Mouse (Mus musculus): ENCODE measurements at regions not wholly inside any gene's neighbourhood (a gene's known extent, or its start where the extent isn't known, plus 50 kb on each side); places are given as distances from the start of the nearest gene placed in this dataset.

DNA sequence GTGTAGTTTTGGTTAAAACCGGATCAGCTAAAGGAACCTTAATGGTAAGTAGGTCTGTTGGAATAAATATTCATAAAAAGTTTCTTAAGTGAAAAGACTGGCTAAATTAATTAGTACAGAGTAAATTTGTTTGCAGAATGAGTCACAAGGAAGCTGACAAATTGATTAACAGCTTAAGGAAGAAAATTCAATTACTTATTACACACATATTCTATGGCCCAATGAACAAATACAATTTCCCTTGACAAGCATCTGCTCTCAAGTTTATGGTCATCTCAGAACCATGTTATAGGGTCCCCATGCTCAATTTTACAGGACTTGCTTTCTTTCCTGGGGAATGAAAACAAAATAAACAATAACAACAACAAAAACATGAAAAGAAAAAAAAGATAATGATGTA is 231.4 kb upstream of the Frg1 start:
- DNase-seq (ENCODE audit: low spot score in 2 of 2) = no peak

DNA sequence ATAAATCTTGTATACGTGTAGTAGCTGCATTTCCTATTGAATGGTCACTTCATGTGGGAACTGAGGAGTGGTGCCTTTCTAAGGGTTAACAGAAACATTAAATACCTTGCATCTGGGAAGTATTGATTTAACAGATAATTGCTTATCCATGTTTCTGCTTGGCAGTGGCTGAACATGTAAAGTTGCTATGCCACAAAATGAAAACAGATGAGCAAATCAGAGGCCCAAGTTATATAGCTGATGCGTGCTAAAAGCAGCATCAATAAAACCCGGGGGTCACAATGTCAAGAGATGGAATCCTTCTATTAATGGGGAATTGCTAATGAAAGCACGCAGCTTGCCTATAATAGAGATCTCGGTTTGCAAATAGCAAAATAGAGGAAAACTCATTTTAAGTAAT is 227.8 kb upstream of the Frg1 start:
- no peak for DNase-seq (ENCODE audit: low spot score in 2 of 2)

DNA sequence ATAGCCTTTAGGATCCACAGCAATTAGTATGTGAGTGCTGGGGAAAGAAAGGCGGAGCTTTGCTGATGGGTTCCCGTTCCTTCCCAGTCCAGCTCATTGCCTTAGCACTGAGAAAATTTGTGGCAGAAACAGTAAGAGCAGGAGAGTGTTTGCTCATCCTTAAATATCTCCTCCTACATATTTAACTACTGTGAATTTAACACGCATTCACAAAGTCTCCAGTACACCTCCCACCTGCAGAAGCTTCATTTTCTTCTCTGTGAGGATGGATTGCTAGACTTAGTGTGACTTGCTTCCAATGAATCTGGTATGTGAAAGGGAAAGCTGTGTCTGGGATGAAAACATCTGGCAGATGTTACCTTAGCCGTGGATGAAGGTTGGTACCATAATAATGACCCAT is 207.0 kb upstream of the Frg1 start:
- DNase-seq (ENCODE audit: low spot score in 2 of 2) = no peak

DNA sequence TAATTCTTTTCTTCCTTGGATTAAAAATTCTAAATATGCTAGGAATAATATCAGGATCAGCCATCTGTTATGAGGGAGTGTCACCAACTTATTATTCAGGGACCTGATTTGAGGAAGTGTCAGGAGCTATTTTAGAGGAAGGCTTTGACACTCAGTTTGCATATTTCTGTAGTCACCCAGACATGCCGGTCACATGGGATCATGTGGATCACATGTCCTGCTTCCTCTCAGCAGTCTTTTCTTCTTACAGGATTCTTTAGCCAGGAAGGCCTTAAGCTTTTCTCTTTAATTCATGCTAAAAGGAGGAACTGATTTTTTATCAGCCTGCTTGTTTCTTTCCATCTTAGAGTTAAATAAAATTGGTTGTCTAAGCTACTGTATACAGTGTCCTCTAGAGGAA is 183.4 kb upstream of the Frg1 start:
- no peak for DNase-seq (ENCODE audit: low spot score in 2 of 2)

DNA sequence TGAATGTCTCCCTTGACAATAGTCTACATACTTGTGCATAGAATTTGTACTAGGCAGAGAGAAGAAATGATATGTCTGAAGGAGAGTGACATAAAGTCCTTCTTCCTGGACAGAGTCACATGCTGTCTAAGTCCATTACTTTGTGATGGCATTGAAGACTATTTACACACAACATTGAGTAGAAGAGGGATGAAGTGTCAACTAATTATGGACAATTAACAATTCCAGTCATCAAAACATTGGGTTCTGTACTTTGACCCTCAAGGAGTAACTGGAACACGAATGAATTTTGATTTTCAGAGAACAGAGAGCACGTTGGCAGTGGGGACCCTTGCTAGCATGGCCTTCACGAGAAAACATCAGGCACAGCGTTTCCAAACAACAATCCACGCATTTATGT is 177.6 kb upstream of the Frg1 start:
- no peak for DNase-seq (ENCODE audit: low spot score in 2 of 2)

DNA sequence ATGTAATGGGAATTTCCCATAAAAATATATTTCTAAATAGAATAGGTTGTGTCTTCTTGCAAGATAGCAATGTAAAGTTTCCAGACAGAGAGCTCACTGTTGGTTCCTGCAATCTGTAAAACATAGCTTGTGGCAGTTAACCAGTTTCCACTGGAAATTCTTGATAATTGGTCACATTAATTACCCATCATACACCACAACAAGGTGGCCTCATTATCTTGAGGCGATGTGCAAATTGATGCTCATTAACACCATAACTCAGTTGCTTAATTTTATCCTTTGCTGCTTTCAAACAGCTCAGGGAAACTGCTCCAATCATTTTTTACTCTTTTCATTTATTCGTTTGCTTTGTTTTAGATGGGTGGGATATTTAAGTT is 176.8 kb upstream of the Frg1 start:
- DNase-seq (ENCODE audit: low spot score in 2 of 2) = no peak

DNA sequence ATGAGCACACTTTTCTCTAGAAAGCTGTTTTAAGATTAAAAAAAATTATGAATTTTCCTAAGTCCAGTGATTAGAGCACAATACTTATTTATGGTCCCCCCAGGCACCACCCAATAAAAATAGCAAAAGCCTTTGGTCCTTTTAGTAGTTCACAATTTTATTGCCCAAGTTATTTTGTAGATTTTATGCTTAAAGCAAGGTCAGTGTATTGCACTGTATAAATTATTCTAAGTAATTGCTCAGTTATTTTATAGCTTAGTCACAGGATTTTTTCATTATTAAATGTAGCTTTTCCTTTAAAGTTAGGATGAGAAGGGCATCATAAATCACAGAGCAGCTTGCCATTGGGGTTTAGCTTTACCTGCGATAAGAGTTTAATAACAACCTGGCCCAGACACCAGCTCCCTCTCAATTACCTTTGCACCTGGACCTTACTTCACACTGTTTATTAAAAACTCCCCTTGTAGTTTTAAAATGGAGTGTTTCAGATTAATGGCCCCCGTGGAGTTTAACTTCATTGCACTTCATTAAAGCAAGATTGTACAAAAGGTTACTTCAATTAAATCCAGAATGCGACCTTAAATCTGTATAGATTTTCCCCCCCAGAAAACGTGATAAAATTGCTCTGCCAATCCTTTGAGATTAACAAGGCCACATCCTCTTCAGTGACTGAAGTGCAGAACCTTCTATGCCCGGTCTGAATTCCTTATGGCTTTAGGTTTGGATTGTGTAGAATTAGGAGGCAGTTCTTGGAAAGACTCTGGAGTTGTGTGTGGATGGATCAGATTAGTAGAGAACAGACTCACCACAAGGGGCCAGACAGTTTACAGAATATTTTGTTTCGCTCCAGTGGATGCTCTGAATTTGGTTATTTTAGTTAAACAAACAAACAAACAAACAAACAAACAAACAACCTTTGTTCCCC is 176.1 kb upstream of the Frg1 start:
- DNase-seq (ENCODE audit: low spot score in 2 of 2) = no peak

DNA sequence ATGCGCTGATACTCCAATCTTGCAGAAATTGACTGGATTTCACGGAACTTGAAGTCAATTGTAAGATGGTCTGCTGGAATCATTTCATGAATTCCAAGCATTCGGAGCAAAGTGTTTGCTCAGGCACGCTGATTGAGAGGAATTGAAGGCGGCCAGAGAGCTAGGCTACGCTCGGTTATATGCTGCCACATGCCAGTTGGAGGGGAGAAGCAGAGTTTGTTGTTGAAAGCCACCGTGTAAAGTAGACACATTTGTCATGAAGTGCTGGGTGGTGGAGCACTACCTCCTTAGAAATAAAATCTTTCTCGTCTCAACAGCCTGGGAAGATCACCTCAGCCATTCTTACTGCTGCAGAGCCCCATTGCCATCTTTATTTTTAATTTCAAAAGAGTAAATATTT is 175.3 kb upstream of the Frg1 start:
- DNase-seq (ENCODE audit: low spot score in 2 of 2) = no peak

DNA sequence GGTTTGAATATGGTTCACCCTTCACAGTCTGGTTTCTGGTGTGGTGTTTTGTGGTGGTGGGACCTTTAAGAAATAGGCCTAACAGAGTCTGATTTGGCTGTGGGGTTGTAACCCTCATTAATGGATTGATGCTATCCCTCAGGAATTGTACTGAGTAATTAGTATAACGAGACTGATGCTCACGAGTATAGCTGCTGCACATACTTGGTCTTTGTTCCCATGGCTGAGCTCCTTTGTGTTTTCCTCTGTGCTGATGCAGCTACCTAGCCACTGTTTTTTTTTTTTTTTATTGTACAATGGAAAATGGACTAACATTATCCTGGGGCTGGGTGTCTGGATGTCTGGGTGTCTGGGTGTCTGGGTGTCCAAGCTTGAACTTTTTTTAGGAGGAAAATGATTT is 171.3 kb upstream of the Frg1 start:
- DNase-seq (ENCODE audit: low spot score in 2 of 2) = no peak

DNA sequence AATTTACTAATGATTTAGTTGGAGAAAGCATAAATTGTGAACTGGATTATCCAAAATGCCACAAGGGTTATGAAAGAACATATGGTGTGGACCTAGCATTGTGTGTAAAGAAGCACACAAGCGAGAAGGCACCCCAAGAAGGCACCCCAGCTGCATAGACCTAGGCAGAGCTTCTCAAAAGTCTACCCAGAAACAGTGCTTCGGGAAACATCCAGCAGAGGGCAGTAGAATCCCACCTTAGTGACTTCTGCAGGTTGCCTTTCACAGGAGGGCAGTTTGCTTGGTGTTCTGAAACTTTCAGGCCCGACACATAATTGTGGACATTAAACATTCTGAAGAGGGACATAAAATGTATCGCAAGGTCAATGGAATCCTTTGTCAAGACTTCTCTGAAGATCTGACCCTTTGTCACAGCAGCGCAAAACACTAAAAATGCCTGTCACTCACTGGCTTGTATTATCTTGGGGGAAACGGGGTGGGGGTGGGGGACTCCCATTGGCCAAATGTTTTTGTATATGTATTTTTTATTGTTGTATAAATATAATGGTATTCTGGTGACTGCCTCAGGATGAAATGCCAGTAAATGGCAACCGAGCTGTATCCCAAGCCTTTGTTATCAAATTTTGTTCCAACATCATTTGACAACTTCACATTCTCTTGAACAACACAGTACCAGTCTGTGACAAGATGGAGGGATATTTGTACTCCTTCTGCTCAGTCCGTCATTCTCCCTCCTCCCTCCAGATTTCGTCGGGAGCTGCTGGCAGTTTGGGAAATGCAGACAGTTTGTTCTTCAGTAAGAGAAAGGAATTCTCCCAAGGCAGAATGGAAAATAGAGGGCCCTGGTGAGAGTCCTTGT is 156.4 kb upstream of the Frg1 start:
- peak; percentile 92 for DNase-seq (ENCODE audit: low spot score in 2 of 2)

DNA sequence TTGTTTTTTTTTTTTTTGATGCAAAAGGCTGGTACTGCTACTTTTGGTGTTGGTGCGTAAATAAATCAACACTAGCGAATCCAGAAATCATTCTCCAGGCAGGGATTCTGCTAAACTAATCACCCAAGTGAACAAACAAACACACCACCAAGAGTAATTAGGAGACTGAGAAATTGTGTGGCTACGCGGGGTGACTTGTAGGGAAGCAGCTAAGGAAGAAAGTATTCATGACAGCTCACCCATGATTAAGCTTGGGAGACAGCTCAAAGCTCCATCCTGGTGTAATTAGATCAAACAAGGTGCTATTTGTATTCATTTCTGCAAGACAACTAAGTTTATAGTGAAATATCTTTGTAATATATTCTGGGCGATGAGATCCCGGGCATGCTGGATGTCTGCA is 153.7 kb upstream of the Frg1 start:
- no peak for DNase-seq (ENCODE audit: low spot score in 2 of 2)

DNA sequence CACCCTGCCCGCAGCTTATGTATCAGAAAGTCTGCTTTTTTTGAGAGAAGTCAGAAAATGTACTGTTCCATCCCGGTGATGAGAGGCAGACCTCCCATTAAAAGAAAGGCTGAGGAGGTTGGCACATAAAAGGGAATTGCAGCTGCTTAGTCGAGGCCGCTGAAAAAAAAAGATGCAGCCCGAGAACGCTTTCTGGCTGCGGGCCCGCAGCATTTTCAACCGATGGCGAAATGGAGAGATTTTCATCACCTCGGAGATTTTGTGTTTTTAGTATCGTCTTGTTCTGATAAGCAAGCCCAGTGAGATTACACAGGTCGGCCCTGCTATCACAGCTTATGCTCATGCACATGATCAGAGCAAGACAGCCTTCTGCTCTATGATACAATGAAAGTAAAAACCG is 145.1 kb upstream of the Frg1 start:
- DNase-seq (ENCODE audit: low spot score in 2 of 2) = no peak

DNA sequence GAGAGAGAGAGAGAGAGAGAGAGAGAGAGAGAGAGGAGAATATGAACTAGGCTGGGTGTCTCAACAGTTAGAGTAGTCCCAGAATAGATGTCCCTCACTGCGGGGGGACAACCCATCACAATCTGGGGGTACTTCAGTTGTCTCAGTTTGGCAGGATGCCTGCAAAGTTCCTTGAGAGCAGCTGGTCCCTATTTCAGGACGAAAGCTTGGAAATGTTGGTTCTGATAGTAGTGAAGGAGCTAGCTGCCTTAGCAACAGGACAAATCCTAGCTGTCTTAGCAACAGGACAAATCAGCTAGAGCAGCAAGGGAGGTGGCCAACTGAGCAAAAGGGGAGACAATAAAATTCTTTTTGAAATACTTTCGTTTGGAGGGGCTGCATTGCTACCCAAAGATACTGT is 139.9 kb upstream of the Frg1 start:
- peak; percentile 18 to 30 for DNase-seq (ENCODE audit: low spot score in 2 of 2)

DNA sequence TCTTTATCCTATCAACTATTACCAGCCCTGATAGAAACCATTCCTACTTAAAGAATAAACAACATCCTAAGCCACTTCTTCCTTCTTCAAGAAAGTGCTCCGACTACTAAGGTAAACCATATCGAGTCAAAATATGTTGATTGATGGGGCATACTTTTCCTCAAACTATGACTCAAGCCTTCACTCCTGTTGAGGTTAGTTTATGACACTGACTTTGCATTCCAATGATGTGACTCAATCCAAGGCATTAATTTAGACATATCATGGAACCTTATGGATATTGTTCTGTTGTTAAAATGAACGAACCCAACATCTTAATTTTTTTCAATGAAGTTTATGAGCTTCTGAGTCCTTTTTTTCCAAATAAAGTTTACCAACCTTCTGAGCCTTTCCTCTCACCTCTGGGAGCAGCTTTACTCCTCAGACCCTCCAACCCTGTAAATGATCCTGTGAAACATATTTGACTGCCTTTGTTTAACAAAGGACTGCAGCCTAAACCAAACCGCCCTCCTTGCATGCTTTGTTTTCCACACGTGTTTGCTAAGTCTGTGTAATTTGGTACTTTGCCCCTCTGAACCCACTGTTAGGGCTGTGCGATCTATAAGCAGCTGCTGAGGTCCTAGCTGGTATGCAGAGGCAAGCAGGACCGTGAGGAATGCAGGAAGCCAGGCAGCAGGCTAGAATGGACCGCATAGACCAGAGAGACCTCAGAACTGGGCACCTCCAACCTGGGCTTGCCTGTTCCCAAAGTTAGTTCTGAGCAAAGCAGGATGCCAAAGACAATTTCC is 136.1 kb upstream of the Frg1 start:
- DNase-seq (ENCODE audit: low spot score in 2 of 2) = no peak

DNA sequence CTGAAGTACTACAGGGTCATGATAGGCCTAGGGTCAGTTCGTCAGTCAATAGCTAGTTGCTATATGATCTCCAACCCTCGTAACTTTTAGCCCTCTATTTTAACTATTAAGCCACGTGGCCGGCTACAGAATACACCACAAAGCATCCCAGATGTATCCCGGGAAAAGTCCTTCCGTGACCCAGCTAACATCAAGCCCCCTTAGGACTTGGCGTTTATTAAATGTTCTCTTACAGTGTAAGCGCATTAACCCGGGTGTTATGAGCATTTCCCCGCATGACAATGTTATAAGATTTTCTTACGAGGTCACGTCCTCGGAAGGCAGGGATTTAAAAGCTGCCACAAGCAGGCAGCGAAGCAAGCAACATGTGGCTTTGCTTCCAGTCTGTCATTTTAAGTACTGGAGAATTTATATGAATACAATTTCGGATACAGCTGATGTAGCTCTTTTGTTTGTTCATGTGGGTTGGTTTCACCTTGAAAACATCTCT is 135.1 kb upstream of the Frg1 start:
- DNase-seq (ENCODE audit: low spot score in 2 of 2) = no peak

DNA sequence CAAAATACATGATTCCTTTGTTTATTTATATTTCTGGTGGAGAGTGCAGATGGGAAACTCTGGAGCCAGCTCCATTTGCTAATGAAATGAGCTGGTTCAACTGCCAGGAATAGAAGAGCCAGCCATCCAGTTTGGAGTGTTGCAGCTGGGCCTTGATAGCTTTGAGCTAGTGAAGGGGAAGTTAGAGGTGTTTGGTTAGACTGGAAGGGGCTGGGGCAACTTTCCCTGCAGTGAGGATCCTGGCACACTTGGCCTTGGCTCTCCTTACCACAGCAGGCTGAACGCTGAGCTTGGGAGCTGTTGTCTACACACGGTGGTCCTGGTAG is 133.2 kb upstream of the Frg1 start:
- peak; percentile 31 to 32 for DNase-seq (ENCODE audit: low spot score in 2 of 2)

DNA sequence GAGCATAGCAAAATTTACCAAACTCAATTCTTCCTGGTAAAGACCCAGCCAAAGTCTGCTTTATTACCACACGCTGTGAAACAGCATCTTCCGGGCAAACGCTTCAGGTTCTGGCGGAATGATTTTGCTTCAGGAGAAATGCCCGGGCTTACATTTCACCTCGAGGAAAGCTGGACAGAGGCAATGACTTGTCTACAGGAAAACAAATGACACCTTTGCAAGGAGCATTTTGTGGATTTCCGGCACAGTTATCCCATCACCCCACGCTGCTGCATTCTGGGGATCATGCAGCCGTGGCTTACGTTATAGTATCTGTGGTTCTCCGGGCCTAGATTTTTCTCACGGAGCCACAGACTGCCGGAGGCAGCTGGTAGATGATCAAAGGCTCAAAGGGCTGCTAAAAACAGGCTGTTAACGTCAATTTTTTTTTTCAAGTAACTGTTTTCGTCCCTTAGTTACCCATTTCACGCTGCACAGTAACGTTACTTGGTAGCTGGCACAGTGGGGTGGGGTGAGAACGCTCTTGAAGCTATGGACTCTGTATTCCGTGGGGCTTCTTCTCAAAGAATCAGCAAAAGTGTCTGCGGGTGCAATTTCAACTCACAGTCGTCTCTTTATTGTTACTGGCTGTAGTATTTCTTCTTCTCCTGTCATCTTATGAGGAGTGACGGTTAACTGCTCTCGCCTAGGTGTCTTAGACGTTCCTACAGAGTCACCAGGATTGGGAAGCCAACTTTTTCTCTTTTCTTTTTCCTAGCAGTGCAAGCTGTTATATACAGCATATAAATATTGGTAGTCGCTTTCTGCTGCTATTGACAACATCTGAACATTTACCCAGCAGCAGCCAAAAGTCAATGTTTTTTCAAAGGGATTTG is 132.6 kb upstream of the Frg1 start:
- no peak for DNase-seq (ENCODE audit: low spot score in 2 of 2)

DNA sequence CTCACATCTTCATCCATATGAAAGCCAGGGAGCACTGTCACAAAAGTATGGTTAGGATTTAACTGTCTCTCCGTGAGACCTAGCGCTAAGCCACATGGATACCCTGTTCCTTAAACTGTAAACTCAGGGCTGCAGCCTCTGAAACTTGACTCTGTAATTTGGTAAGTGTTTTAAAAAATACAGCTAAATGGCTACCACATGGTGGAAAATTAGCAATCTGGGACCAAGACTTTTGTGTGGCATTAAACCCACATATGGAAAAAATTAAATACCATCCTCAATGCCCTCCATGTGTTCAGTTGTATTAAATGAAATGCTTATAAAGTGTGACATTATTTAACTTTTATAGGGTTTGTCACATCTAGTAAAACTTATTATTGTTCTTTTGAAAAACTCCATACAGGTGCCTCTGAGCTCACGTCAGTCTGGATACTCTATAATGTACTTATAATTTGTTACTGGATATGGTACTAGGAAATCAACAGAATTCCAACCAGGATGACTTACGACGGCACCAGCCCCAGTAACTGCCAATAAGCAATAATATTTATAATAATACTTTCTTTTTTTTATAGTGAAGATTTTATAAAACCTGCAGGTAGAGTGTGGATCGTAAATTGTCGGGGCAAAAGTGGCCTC is 131.0 kb upstream of the Frg1 start:
- DNase-seq (ENCODE audit: low spot score in 2 of 2) = no peak

DNA sequence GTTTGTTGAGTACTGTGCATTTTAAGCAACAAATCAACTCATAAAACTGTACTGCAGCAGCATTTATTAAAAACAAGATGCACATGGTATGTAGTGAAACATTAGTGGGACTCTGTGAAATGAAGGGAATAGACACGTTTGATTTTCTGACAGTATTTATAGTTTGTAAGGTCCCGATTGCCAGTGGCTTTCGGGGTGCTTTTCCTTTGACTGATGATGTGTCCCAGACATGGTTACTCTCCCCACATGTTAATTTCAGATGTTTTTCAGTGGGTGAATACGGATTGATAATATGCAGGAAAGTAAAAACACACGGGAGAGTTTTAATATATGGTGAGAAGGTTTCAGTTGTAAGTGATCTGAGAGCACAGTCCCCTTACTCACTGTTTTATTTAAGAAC is 115.3 kb upstream of the Frg1 start:
- no peak for DNase-seq (ENCODE audit: low spot score in 2 of 2)

DNA sequence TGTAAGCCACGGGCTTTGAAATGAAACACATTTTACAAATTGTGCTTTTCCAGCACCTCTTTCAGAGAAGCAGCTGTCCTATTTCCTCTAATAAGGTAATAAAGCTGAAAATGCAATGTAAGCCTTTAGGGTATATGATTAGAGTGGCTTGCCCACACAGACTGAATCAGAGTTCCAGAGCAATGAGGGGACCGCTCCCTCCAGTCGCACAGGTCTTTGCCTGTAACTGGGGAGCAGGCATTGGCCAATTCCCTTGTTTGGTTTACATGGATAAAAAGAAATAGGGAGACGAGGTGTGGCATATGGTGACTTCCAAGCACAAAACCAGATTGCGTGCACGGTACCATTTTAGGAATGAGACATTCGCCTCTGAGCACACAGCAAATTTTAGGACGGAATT is 112.7 kb upstream of the Frg1 start:
- no peak for DNase-seq (ENCODE audit: low spot score in 2 of 2)
